Mouse (Mus musculus): ENCODE measurements around the gene Glt8d2. TPM values are rescaled to one million over a fixed set of nuclear protein-coding genes. Genes with fewer than 3 reads are reported as not detected.

Gene Glt8d2
- under 1 TPM in 2 of 3 experiments, not detected in 1; 0.48 to 0.71 TPM for polyA plus RNA-seq (2017; shearing (Covaris generic))

DNA sequence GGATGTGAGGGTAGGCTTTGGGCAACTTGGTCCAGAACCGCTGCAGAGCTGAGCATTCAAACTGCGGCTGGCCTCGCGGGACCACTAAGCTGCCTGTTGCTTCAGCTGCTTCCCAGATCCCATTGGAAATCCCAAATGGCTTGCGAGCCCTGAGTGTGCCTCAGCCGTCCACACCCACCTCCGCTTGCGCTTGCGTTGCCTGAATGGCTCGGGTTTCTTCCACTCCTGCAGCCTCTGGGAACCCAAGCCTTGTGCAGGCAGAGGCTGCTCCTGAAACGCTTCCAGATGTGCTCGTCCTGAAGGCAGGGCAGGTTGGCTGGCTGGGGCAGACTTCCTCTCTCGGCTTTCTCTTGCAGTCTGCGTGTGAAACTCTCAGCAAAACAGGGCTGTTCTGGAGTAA, at the start of gene Glt8d2:
Gene Glt8d2, minus strand, starts transcription at position 157 of the 400 bp plus-strand sequence.
- ATAC-seq, result no peak

DNA sequence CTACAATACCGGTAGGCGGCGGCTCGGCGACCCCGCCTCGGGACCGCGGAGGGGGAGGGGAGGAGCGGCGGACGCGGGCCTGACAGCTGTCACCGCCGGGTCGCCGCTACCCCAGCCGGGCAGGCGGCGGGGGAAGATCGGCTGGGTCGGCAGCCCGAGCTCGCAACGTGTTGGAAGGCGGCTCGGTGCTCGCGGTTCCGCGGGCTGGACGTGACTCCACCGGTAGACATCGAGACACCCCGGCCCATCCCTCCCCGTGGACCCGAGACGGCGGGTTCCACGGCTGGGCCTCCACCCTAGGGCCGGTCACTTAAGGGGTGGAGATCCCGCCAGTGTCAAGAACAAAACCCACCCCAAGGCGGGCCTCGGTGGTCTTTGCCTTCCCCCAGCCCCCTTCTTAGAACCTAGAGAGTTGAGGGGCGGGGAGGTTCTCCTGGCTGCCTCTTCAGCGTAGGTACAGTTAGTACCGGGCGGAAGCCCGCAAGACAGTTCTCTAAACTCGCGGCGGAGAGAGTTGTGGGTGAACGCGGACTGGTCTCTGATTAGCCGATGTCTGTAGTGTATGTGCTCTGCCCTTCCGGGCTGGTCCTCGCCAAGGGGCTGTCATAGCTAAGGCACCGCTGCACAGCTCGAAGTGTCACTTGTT, 9.0 kb upstream of the Glt8d2 start:
- ATAC-seq, result peak; percentile 42

DNA sequence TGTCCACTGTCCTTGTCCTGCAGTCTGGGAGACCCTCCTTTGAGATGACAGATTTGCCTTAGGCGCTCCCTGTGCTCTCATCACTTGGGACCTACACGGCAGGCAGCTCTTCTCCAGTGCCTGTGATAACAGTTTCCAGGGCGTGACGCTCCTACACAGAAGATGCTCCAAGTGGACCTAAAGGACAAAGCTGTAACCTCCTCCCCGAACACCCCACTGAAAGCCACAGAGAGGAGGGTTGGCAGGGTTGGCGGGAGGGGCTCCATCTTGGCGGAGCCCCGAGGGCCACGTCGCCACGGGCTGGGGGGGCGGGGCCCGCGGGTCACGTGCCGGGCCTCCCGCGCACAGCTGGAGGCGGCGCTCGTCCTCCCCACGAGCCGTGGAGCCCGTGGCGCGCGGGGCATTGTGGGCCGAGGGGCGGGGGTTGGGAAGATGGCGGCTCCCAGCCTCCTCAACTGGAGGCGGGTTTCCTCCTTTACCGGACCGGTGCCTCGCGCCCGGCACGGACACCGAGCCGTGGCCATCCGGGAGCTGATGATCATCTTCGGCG, 8.3 kb upstream of the Glt8d2 start:
- peak; percentile 77 for ATAC-seq

DNA sequence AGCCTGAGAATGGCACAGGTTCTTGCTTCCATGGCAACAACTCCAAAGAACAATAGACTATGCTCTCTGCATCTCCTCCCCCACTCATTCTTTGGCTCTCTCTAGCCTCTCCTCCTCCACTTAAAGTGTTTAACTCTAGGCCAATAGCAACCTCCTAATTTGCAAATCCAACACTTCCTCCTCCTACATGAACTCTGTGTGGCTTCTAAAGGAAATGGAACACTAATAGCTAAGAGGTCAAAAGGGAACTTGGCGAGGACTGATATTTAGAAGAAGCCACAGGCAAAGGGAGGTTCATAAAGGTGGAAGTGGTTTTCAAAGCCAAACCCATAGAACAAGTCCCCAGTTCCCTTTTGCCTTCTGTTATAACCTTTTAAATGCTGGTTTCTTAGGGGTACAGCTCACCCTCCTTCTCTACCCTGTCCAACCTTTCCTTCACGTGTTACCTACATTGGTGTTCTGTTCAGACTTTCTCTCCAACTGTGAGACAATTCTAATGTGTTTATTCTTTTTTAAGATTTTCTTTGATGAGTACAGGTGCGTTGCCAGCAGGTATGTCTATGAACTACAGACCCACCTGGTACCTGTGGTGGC, 7.0 kb upstream of the Glt8d2 start:
- peak; percentile 59 for ATAC-seq

DNA sequence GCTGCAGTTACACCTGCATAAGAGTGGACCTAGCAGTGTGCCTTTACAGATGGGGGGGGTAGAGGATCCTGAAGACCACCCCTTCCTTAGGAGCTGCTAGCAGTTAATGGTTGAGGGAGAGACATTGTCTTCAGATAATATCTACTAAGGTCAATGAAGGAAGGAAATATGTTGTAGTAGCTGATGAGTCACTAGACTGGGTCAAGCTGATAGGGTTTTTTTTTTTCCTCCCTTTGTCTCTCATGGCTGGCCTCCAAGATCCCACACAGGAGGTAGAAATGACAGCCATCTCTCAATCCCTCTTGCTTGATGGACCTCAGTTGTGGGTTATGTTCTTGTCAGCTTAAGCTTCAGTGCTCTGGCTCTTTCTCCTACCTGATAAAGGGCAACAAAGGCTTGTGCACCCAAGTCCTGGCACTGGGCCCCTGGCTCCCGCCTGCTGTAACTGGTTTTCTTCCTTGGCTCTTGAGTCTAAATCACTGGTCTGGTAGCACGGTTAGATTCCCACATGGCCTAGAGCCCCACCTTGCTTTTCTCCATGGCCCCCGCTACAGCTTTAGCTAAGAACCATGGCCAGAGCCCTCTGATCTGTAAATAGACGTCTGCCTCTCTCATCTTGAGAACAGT, 6.1 kb upstream of the Glt8d2 start:
- ATAC-seq, result no peak

DNA sequence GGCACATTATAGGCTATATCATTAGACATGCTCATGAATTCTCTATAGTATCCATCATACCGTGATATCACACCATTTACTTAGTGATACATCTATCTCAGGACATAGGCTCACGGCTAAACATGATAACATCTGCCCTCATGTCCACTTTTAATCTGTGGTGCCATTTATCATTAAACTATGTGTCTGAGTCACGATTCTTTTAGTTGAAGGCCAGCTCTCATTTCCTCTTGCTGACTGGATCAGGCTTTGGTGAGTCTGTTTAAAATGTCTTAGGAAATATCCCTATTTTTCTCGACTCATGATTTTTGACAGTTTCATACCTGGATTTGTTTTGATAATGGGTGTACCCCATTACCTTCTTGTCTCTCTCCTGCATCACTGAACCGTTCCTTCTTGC, 5.5 kb upstream of the Glt8d2 start, which contains the start of gene Hcfc2:
Gene Hcfc2, plus strand, starts transcription at position 205 of the 400 bp plus-strand sequence.
- no peak for ATAC-seq

DNA sequence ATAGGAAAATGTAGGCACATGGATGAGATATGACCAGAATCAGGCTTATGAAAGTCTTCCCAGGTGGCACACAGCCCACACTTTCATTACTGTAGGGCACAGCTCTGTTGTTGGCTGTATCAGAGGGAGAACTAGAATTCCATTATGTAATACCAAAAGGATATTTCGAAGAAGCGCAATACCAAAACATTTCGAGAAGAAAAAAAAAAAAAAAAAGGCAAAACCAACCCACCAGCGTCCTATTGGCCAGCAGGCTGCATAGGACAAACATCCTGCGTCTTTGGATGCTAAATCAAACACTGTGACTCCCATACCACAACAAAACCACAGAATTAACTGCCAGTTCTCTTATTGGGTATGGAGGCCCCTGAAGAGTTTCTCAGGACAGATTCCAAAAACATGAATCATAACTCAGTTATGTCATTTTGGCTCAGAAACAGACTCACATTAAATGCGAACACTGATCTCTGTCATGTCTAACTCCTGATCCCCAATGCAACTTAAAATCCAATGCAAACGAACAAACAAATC, 704 bp downstream of the Glt8d2 start:
- ATAC-seq, result no peak

DNA sequence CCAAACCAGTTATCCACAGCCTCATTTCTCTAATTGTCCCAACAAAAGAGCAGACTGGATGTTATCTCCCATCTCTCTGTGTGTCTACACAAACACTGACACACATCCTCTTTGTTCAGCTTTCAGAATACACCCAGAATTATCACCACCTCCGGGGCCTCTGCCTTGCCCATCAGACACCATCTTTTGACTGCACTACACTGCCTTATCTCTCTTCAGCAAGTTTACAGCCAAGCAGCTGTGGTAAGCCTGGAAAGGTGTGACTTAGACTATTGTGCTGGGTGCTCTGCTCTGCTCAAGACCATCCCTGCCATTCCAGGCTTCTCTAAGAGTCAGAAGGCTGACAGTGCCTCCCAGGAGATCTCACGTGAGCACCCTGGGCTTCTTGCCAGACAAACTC, 5.0 kb downstream of the Glt8d2 start:
- no peak for ATAC-seq

DNA sequence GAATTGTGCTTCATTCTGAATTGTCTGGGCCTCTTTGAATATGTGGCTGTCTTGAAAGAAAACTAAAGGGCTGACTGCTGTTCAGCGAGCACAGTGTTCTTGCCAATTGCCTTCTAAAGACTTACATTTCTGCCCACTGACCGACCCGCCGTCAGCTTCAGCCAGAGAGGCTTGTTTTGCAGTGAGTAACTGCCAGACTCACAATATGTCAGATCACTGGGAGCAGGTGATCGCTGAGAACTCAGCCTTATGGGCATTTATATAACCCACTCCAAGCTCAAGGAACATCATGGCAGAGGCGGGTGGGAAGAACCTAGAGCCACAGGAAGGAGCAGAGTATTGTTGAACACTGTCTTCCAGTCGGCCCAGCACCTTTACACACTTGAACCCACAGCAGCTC, 8.8 kb downstream of the Glt8d2 start:
- no peak for ATAC-seq

DNA sequence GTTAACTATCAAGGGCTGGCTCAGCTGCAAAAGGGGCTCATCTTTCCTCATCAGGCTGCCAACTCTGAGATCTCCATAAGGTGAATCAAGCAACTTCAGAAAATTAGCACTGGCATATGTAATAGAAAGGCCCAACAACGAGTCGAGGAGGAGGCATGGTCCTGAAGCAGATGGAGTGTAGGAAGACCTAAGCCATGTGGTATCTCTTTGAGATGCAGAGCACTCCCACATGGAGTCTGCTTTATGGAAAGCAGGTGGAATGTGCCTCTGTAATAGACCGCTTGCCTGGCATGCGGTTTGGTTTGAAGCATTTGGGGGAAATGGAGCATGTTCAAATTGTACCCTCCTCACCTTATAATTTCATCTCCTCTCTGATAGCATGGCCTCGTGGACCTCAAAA, 9.7 kb downstream of the Glt8d2 start:
- no peak for ATAC-seq

DNA sequence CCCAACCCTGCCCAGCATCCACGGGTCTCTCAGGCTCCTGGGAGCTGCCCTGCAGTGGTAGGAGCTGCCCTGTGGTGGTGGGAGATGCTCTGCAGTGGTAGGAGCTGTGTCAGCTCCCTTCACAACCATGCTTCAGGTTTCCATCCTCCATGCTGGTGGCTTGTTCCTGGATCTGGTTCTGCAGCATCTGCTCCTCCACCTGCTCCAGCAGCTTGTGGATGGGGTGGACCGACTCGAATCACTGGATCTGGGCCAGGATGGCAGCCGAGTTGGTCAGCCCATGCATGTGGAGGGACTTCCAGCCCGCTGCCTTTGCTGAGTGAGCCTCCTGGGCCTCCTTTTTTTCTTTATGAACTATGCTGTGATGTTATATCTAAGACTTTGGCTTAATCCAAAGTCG, 13.5 kb downstream of the Glt8d2 start:
- no peak for ATAC-seq

DNA sequence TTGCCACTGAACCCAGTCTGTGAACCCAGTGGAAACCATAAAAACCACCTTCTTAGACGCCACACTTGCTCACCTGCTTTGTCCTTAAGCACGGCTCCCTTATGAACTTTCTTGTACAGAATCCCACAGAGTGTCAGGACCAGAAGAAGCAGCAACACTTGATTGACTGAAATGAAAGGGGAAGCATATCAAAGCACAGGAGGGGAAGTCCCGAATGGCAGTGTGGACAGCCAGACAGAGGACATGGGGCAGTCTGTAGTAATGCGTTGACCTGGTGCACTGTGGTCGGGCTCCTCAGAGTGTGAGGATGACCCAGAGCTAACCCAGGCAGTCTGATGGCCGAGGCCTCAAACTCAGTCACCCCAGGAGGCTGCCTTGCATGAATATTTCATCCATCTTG, 20.2 kb downstream of the Glt8d2 start:
- ATAC-seq, result no peak

DNA sequence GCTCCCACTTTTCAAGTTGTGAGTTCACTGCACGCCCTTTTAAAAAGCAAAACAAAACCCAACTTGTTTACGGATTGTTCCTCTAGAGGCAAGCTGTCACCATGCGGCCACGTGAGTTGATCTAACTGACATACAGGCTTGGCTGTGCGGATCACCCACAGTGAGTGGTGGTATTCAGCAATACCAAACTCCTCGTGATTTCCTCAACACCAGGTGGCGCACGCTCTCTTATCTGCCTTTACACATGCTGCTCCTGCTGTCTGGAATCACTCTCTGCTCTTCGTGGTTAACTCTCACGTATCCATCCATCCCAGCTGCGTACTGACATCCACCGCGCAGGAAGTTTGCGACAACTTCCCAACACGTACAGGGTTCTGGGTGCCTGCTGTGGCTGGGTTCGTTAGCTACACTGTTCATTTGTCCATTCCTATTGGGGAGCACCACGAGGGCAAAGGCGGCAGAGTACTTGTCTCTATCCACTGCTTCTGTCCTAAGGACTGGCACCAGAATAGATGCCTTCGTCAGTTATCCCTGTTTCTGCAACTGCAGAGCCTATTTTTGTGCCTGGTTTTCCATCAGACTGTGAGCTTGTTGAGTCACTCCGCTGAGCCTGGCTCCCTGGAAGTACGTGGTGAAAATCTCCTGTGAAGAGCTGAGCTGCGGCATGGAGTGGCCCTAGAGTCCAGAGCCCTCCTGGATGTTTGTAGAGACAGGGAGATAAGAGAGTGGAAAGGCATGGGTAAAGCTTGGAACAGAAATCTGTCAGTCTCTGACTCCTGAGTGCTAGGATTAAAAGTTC, 23.8 kb downstream of the Glt8d2 start:
- ATAC-seq, result peak; percentile 80

DNA sequence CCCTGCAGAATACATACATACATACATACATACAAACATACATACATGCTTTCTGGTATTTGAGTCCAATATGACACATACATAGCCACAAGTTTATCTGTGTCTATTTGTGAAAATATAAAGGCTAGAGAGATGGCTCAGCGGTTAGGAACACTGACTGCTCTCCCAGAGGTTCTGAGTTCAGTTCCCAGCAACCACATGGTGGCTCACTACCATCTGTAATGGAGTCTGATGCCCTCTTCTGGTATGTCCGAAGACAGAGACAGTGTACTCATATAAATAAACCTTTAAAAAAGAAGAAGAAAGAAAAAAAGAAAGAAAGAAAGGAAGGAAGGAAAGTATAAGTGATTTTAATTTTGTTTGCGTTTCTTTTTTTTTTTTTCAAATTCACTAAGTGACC, 24.5 kb downstream of the Glt8d2 start:
- ATAC-seq, result no peak

DNA sequence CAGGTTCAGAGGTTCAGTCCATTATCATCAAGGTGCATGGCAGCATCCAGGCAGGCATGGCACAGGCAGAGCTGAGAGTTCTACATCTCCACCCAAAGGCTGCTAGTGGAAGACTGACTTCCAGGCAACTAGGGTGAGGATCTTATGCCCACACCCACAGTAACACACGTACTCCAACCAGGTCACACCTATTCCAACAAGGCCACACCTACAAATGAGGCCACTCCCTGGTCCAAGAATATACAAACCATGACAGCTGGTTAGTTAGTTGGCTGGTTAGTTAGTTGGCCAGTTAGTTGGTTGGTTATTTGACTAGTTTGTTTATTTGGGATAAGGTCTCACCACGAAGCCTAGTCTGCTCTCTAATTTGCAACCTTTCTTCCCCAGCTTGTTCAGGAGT, 27.2 kb downstream of the Glt8d2 start:
- no peak for ATAC-seq

DNA sequence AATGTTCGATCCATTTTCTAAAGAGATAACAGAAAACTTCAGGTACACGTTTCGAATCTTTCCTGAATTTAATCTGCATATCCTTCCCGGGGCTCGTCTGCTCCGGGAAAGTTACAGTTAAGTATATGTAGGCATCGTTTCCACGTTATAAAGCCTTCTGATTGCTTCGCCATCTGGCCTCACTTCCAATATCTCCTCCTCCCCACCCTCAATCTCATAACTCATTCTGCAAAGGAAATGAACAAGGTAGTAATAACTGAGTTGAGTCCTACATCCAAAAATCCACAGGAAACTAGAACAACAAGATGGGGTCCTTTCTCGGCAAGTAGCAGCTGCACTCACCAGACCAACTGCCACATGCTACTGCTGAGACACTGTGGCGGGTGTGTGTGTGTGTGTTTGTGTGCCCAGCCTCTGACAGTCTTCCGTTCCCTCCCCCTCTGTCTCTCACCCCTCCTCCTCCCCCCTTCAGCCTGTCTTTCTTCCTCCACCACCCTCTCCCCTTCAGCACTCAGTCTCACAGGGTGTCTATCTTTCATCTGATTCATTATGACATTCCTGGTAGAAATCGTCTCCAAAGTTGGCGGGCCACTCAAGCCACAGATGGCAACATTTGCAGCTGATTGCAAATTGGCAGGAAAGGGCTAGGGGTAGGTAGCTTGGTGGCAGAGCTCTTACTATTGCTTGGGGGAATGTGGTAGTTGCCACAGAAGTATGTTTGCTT, 28.0 kb downstream of the Glt8d2 start:
- ATAC-seq, result peak; percentile 56

DNA sequence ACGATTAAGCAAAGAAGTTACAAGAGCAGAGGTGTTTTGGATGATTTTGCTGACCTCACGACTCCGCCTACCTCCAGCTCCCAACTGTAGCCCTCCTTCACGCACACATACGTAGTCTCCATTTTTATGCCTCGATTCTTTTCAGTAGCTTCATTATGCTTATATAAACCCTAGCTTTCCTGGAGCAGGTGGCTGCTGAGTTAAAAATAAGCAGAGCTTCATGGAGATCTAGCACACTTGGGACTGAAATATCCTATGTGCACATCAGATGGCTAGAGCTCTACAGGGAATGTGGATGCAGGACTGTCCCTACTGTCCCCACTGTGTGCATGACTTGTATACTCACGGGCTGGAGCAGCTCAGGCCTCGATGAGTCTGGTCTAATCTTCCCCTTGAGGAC, 28.6 kb downstream of the Glt8d2 start:
- ATAC-seq, result no peak

DNA sequence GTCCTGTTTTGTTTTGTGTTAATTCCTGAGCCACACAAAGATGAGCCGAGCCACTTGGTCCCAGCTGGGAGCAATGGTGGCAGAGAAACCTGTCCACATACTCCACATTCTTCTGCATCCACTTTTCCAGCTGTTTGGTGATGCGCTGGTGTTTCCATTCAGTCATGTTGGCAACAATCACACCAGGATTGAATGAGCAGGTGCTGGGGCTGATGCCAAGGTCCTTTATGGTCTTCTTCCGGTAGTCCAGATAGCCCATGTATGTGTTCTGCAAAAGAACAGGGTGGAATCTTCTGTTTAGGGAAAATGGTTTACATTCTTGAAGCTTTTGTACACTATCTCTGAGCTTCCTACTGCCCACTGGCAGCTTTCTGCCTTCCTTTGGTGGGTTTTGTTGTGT, 35.9 kb downstream of the Glt8d2 start:
- no peak for ATAC-seq

DNA sequence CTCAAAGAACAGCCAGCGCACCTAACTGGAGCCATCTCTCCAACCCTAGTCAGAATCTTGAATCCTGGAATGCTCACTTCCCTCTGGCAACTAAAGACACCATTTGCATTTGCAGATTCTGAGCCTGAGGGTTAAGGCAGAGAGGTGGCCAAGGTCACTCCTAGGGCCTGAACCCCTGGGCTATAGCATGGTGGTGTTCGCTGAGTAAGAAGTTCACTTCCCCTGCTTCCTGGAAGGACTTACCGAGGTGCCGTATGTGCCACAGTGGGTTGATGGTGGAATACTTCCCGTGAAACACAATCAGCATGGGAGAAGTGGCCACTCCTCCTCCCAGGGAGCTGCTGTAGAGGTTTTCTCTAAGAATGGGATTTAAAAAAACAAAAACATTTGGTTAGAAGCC, 37.8 kb downstream of the Glt8d2 start:
- no peak for ATAC-seq

DNA sequence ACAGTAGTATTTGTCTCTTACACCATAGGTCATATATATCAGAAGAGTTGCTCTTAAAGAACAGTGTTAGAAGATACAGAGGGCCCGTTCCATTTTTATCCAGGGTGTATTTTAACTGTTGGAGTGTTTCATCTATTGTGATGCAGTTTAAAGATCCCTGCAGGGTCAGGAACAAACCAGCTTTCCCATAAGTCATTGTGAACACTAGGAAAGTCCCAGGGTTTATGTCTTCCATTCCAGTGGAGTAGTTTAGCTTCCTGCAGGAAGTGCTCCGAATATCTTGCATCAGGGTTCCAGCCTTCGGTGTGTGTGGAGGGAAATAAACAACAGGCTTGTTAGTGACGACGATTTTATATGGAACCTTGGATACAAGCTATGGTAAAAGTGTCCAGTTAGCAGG, 39.2 kb downstream of the Glt8d2 start:
- ATAC-seq, result no peak

DNA sequence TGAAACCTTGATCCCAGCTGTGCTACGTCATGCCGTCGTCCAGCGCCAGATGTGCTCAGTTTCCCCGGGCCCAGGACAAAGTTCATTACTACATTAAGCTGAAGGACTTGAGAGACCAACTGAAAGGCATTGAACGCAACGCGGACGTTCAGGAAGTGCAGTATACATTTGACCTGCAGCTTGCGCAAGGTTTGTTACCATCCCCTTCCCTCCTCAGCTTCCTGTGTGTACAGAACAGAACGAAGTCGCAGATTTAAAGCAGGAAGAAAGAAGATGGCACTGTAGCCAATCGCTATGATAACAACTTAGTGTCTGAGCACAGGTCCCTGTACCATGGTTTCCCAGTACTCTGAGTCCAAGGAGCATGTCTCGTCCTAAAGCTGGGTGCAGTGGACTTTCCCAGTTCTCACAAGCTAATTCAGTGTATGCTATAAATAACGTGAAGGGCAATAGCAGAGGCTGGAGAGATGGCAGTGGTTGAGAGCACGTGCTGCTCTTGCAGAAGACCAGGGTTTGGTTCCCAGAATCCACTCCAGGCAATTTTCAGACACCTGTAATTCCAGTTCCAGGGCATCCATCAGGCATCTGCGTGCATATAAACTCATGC, 43.1 kb downstream of the Glt8d2 start:
- no peak for ATAC-seq

DNA sequence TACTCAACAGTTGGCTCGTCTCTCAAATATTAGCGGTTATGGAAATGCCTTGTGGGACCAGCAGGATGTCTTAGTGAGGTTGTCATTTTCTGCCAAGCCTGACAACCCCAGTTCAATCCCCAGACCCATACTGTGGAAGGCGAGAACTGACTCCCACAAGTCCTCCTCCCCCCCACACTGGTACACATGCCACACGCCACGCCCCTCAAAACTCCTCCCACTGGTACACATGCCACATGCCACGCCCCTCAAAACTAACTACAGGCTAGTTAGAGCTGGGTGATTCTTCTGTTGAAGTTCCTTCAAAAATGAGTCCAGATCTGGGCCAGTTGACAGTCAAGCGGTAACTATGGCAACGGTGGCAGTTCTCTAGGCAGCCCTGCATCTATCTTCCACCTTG, 44.4 kb downstream of the Glt8d2 start:
- ATAC-seq, result no peak

All from inflammation-experienced regulatory T-cells, adult 6 months (primary cell).